Mouse (Mus musculus): Measurements from ENCODE around the gene Spr. TPM values are rescaled to one million over a fixed set of nuclear protein-coding genes. Genes with fewer than 3 reads are reported as not detected.

Gene Spr
- total and polyA plus RNA-seq, 3 experiments = 44.3 to 69.3 (median 64.4) TPM

DNA sequence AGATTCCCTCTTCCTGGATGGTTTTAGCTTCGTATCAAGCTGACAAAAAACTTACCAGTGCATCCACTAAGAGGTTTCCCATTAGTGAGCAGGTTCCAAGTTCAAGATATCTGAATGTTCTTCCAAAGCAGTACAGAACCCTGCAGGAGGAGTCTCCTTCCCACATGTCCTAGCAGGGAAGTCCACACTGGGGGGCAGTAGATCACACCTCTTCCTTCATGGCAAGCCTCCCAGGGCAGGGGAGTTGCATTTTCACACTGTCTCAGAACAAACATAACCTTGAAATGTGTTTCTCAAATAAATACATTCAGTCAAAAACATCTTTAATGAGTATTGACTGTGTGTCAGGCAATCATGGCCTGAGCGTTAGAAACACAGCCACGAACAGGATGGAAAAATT, 42.0 kb upstream of the Spr start:
- H3K9ac ChIP-seq (ENCODE audit: insufficient read depth, low read depth) = no peak overlapping the region
- peaks cover 71% of the 10 kb centered on the region for H3K27me3 ChIP-seq (replicated peaks)
- no peaks in the 10 kb centered on the region for H3K4me1 ChIP-seq (ENCODE audit: control insufficient read depth in 1 of 2, insufficient read depth in 2 of 2)
- dilution Hi-C loops (cut with MboI; ENCODE audit: extremely low pct_ligation_motif_present, extremely low pct_unique_long_range_greater_than_20kb, low sequenced_read_pairs) (no loop called here), in situ Hi-C loops (cut with MboI; ENCODE audit: low pct_ligation_motif_present, low pct_unique_long_range_greater_than_20kb, low sequenced_read_pairs) (no loop called here)
- H3K27ac ChIP-seq (ENCODE audit: insufficient read depth, low read depth) = no peak overlapping the region
- H3K79me2 ChIP-seq (replicated peaks; ENCODE audit: control insufficient read depth, extremely low read depth, insufficient read depth, poor library complexity, severe bottlenecking) = no peaks in the 10 kb centered on the region
- no peaks in the 10 kb centered on the region for H3K36me3 ChIP-seq (replicated peaks in 1 of 2; ENCODE audit: control insufficient read depth in 1 of 2, insufficient read depth in 1 of 2, low read length in 1 of 2)
- TF ChIP-seq MAZ (IDR thresholded peaks at IDR 0.05; ENCODE audit: low read depth, low read length) (no peak), CTCF (conservative IDR thresholded peaks at IDR 0.05 in 1 of 2, IDR thresholded peaks at IDR 0.05 in 1 of 2; ENCODE audit: low read depth in 2 of 2, low read length in 2 of 2) (no peak; a peak in 1 of 4 replicates), TCF12 (IDR thresholded peaks at IDR 0.05; ENCODE audit: low read depth, low read length) (no peak), ETS1 (conservative IDR thresholded peaks at IDR 0.05; ENCODE audit: low read depth, low read length) (no peak), NRF1 (IDR thresholded peaks at IDR 0.05; ENCODE audit: low read depth, low read length) (no peak), POLR2A (IDR thresholded peaks at IDR 0.05; ENCODE audit: low read depth, low read length) (no peak), PAX5 (IDR thresholded peaks at IDR 0.05; ENCODE audit: low read length) (no peak), ELF1 (IDR thresholded peaks at IDR 0.05; ENCODE audit: low read depth, low read length) (no peak), RCOR1 (conservative IDR thresholded peaks at IDR 0.05; ENCODE audit: low read depth, low read length) (no peak), POLR2AphosphoS2 (IDR thresholded peaks at IDR 0.05; ENCODE audit: low read depth, low read length) (no peak), USF1 (IDR thresholded peaks at IDR 0.05; ENCODE audit: low read depth, low read length) (no peak), CHD1 (IDR thresholded peaks at IDR 0.05; ENCODE audit: low read depth, low read length) (no peak), ZNF384 (IDR thresholded peaks at IDR 0.05; ENCODE audit: low read depth, low read length) (no peak), MAX (IDR thresholded peaks at IDR 0.05; ENCODE audit: low read length) (no peak), SMC3 (IDR thresholded peaks at IDR 0.05; ENCODE audit: low read depth, low read length) (no peak)
- H3K4me3 ChIP-seq (replicated peaks in 1 of 3; ENCODE audit: low read depth in 2 of 3, low read length in 2 of 3, poor library complexity in 1 of 3) = no peak overlapping the region
- H3K4me2 ChIP-seq (ENCODE audit: insufficient read depth, low read depth, poor library complexity, severe bottlenecking) = no peak overlapping the region
- DNase-seq (ENCODE audit: extremely low read depth) = no peak
- peaks cover 7% of the 10 kb centered on the region for H3K9me3 ChIP-seq (replicated peaks; ENCODE audit: low read length)

DNA sequence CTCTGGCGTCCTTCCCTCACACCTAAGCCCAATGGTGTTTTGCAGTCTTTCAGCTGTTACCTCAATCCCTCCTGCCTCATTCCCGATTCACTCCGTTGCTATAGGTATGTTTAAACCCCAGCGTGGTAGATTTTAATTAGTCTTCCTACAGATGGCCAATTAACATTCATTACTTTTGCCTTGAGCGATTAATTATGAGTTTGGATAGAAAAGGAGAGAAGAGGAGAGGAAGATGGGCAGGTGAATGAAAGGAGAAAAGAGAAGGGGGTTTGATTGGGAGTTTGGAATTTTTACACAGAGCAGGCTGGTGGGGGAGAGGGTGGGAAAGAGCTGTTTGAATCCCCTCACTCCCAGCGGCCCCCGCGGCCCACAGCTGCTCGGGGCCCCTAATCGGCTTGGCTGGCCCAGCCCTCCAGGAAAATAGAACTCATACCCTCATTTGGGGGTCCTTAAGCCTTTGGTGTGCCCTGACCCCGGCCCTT, 27.9 kb upstream of the Spr start:
- dilution Hi-C loops (cut with MboI; ENCODE audit: extremely low pct_ligation_motif_present, extremely low pct_unique_long_range_greater_than_20kb, low sequenced_read_pairs) = no loop called here

More for the DNA sequence above, 27.9 kb upstream of the Spr start:
- no peaks in the 10 kb centered on the region for H3K9me3 ChIP-seq (replicated peaks; ENCODE audit: low read length)
- no peak for TF ChIP-seq E2F4 (IDR thresholded peaks at IDR 0.05; ENCODE audit: insufficient replicate concordance, low read depth, low read length)
- no peak for TF ChIP-seq MEF2A (IDR thresholded peaks at IDR 0.05; ENCODE audit: borderline replicate concordance, low read depth, low read length)
- TF ChIP-seq ZNF384 (IDR thresholded peaks at IDR 0.05; ENCODE audit: low read depth, low read length) = no peak
- TF ChIP-seq MXI1 (IDR thresholded peaks at IDR 0.05; ENCODE audit: low read depth, low read length) = no peak
- TF ChIP-seq POLR2A (IDR thresholded peaks at IDR 0.05; ENCODE audit: low read depth, low read length) = no peak
- no peak for TF ChIP-seq TCF12 (IDR thresholded peaks at IDR 0.05; ENCODE audit: low read depth, low read length)
- no peak overlapping the region for H3K9ac ChIP-seq (ENCODE audit: insufficient read depth, low read depth)
- no peaks in the 10 kb centered on the region for H3K79me2 ChIP-seq (replicated peaks; ENCODE audit: control insufficient read depth, extremely low read depth, insufficient read depth, poor library complexity, severe bottlenecking)
- H3K4me3 ChIP-seq (replicated peaks in 1 of 3; ENCODE audit: low read depth in 2 of 3, low read length in 2 of 3, poor library complexity in 1 of 3) = no peak overlapping the region
- no peak for DNase-seq (ENCODE audit: extremely low read depth)
- no peak overlapping the region for H3K27ac ChIP-seq (ENCODE audit: insufficient read depth, low read depth)
- H3K4me1 ChIP-seq (ENCODE audit: control insufficient read depth in 1 of 2, insufficient read depth in 2 of 2) = no peaks in the 10 kb centered on the region
- peaks cover 86% of the 10 kb centered on the region for H3K27me3 ChIP-seq (replicated peaks)
- no peak overlapping the region for H3K4me2 ChIP-seq (ENCODE audit: insufficient read depth, low read depth, poor library complexity, severe bottlenecking)
- in situ Hi-C loops (cut with MboI; ENCODE audit: low pct_ligation_motif_present, low pct_unique_long_range_greater_than_20kb, low sequenced_read_pairs) = no loop called here
- H3K36me3 ChIP-seq (replicated peaks in 1 of 2; ENCODE audit: control insufficient read depth in 1 of 2, insufficient read depth in 1 of 2, low read length in 1 of 2) = no peaks in the 10 kb centered on the region

Measured in CH12.LX (cell line).